Mouse (Mus musculus): Measurements from ENCODE around the gene Inpp4b. TPM values are rescaled to one million over a fixed set of nuclear protein-coding genes. Genes with fewer than 3 reads are reported as not detected.

Gene Inpp4b
- polyA plus RNA-seq, 2 experiments = 3.4 to 14.0 TPM

DNA sequence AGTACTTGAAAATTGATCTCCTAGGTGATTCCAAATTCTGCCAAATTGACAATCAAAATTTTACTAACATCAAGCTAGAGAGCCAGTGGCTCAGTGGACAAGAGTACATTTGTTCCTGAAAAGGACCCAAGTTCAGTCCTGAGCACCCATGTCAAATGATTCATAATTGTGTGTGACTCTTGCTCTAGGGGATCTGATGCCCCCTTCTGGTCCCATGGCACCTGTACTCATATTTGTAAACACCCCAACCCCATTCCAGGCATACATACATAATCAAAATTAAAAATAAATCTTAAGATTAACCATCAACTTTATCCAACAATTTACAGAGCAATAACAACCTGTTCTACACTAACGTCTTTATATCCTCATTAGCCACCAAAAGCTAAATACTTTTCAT is 271.8 kb downstream of the Inpp4b start:
- DNase-seq (ENCODE audit: low spot score) (no peak), ATAC-seq (ENCODE audit: low FRiP score, low read depth) (no peak)
- TF ChIP-seq POLR2A (IDR thresholded peaks at IDR 0.05; ENCODE audit: borderline replicate concordance, extremely low read depth, insufficient read depth, insufficient read length) = no peak
- no peaks in the 10 kb centered on the region for H3K9me3 ChIP-seq (ENCODE audit: control insufficient read depth, low read length)
- no peak overlapping the region for H3K4me3 ChIP-seq (replicated peaks; ENCODE audit: low read length)
- no peak overlapping the region for H3K27ac ChIP-seq (replicated peaks; ENCODE audit: low read depth, low read length)
- H3K4me1 ChIP-seq (ENCODE audit: control insufficient read depth, insufficient read depth, low read length) = 0 out of 2 replicates have a peak, but pooled peaks cover 4% of the 10 kb centered on the region
- no peaks in the 10 kb centered on the region for H3K27me3 ChIP-seq (ENCODE audit: control insufficient read depth, insufficient read depth, low read length)
- 45% methylated on average over 1 of the region's 1 CpGs for WGBS
- H3K36me3 ChIP-seq (ENCODE audit: control insufficient read depth, insufficient read depth, low read length) = no peaks in the 10 kb centered on the region
- H3K9ac ChIP-seq (ENCODE audit: low read depth, low read length, severe bottlenecking) = no peak overlapping the region
- no peak overlapping the region for H3K4me2 ChIP-seq (replicated peaks; ENCODE audit: low read depth, low read length, severe bottlenecking)

DNA sequence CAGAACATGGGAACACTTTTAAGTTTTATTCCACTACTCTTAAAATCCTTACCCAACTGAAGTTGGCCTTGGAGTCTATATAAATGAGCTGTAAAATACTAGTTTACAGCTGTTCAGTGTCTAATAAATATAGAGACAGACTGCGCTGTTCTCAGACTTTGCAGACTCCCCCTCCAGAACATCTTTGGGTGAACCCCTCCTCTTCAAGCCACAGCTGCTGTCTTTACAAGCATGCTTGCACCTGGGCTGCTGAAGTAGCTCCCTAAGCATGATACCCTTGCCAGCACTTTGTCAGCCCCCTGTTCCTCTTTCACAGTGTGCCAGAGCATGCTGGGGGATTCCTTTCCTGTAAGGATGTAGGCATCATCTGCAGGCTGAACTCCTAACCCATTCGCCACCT is 272.2 kb downstream of the Inpp4b start:
- no peaks in the 10 kb centered on the region for H3K9me3 ChIP-seq (ENCODE audit: control insufficient read depth, low read length)
- DNase-seq (ENCODE audit: low spot score) (peak; percentile 9), ATAC-seq (ENCODE audit: low FRiP score, low read depth) (peak; percentile 80)
- H3K9ac ChIP-seq (ENCODE audit: low read depth, low read length, severe bottlenecking) = no peak overlapping the region
- 0 out of 2 replicates have a peak, but pooled peaks cover 4% of the 10 kb centered on the region for H3K4me1 ChIP-seq (ENCODE audit: control insufficient read depth, insufficient read depth, low read length)
- H3K4me2 ChIP-seq (replicated peaks; ENCODE audit: low read depth, low read length, severe bottlenecking) = no peak overlapping the region
- H3K4me3 ChIP-seq (replicated peaks; ENCODE audit: low read length) = no peak overlapping the region
- H3K27me3 ChIP-seq (ENCODE audit: control insufficient read depth, insufficient read depth, low read length) = no peaks in the 10 kb centered on the region
- H3K36me3 ChIP-seq (ENCODE audit: control insufficient read depth, insufficient read depth, low read length) = no peaks in the 10 kb centered on the region
- no peak for TF ChIP-seq POLR2A (IDR thresholded peaks at IDR 0.05; ENCODE audit: borderline replicate concordance, extremely low read depth, insufficient read depth, insufficient read length)
- WGBS = 47% methylated on average over 2 of the region's 2 CpGs
- H3K27ac ChIP-seq (replicated peaks; ENCODE audit: low read depth, low read length) = no peak overlapping the region

DNA sequence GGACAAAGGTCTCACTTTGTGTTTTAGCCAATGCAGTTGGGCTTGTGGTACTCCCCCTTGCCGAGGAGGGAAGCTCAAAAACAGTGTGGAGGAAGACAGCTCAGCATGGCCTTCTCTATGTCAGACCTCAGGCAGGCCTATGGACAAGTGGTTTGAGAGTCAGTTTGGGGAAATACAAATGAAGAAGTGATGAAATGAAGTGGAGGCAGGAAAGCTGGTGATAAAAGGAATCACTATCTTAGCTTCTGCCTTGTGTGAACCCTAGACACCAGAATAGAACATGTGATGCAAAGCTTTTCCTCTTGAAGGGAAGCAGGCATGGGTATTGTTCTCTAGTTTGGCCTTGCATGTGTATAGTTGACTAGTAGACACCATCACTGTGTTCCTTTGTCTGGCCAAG is 273.2 kb downstream of the Inpp4b start:
- Histone ChIP-seq H3K4me2 (replicated peaks; ENCODE audit: low read depth, low read length, severe bottlenecking) (no peak overlapping the region), H3K9me3 (ENCODE audit: control insufficient read depth, low read length) (no peaks in the 10 kb centered on the region), H3K36me3 (ENCODE audit: control insufficient read depth, insufficient read depth, low read length) (no peaks in the 10 kb centered on the region), H3K9ac (ENCODE audit: low read depth, low read length, severe bottlenecking) (no peak overlapping the region), H3K27me3 (ENCODE audit: control insufficient read depth, insufficient read depth, low read length) (no peaks in the 10 kb centered on the region), H3K27ac (replicated peaks; ENCODE audit: low read depth, low read length) (no peak overlapping the region), H3K4me3 (replicated peaks; ENCODE audit: low read length) (no peak overlapping the region), H3K4me1 (ENCODE audit: control insufficient read depth, insufficient read depth, low read length) (0 out of 2 replicates have a peak, but pooled peaks cover 4% of the 10 kb centered on the region)
- WGBS = 81% methylated on average over 1 of the region's 1 CpGs
- DNase-seq (ENCODE audit: low spot score) (no peak), ATAC-seq (ENCODE audit: low FRiP score, low read depth) (no peak)
- no peak for TF ChIP-seq POLR2A (IDR thresholded peaks at IDR 0.05; ENCODE audit: borderline replicate concordance, extremely low read depth, insufficient read depth, insufficient read length)

DNA sequence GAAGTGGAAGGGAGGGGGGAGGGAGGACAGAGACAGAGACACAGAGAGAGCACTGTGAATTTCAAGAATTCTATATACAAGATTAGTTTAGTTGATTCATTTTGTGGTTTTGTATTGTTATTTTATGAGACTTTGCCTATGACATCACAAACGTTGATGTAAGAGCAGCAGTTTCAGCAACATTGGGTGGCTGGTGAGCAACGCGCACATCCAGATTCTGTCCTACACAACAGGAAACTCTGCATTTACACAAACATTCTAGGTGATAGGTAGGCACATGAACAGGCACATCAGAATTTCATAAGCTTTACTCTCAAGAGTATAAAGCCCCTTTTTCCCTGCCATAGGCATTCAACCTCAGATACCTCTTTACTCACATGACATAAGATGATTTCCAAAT is 276.6 kb downstream of the Inpp4b start:
- no peak for TF ChIP-seq POLR2A (IDR thresholded peaks at IDR 0.05; ENCODE audit: borderline replicate concordance, extremely low read depth, insufficient read depth, insufficient read length)
- H3K36me3 ChIP-seq (ENCODE audit: control insufficient read depth, insufficient read depth, low read length) = no peaks in the 10 kb centered on the region
- no peak overlapping the region for H3K27ac ChIP-seq (replicated peaks; ENCODE audit: low read depth, low read length)
- no peaks in the 10 kb centered on the region for H3K27me3 ChIP-seq (ENCODE audit: control insufficient read depth, insufficient read depth, low read length)
- no peak for ATAC-seq (ENCODE audit: low FRiP score, low read depth)
- H3K4me1 ChIP-seq (ENCODE audit: control insufficient read depth, insufficient read depth, low read length) = 0 out of 2 replicates have a peak, but pooled peaks cover 4% of the 10 kb centered on the region
- DNase-seq (ENCODE audit: low spot score) = no peak
- no peak overlapping the region for H3K9ac ChIP-seq (ENCODE audit: low read depth, low read length, severe bottlenecking)
- H3K4me2 ChIP-seq (replicated peaks; ENCODE audit: low read depth, low read length, severe bottlenecking) = no peak overlapping the region
- H3K4me3 ChIP-seq (replicated peaks; ENCODE audit: low read length) = no peak overlapping the region
- no peaks in the 10 kb centered on the region for H3K9me3 ChIP-seq (ENCODE audit: control insufficient read depth, low read length)
- WGBS = 77% methylated on average over 3 of the region's 3 CpGs

DNA sequence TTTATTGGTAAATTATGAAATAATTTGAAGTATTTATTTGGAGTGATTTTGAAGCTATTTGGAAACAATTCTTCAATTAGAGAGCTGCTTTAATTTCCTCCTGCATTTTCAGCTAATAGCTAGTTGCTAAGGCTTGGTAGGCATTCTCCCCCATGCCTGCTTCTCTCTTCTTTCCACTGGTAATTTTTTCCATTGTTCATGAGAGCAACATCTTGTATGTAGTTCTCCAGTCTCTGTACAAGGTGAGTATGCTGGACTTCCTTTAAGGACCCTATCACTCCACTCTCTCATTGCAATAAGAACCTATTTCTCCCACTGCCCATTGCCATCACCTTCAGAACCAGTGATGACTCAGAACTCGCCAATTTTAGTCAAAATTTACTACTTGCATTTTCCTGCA is 292.7 kb downstream of the Inpp4b start:
- Histone ChIP-seq H3K4me3 (replicated peaks; ENCODE audit: low read length) (no peak overlapping the region), H3K4me2 (replicated peaks; ENCODE audit: low read depth, low read length, severe bottlenecking) (no peak overlapping the region), H3K4me1 (ENCODE audit: control insufficient read depth, insufficient read depth, low read length) (no peaks in the 10 kb centered on the region), H3K9me3 (ENCODE audit: control insufficient read depth, low read length) (no peaks in the 10 kb centered on the region), H3K9ac (ENCODE audit: low read depth, low read length, severe bottlenecking) (no peak overlapping the region), H3K27ac (replicated peaks; ENCODE audit: low read depth, low read length) (no peak overlapping the region), H3K36me3 (ENCODE audit: control insufficient read depth, insufficient read depth, low read length) (no peaks in the 10 kb centered on the region), H3K27me3 (ENCODE audit: control insufficient read depth, insufficient read depth, low read length) (no peaks in the 10 kb centered on the region)
- ATAC-seq (ENCODE audit: low FRiP score, low read depth) (no peak), DNase-seq (ENCODE audit: low spot score) (no peak)
- no peak for TF ChIP-seq POLR2A (IDR thresholded peaks at IDR 0.05; ENCODE audit: borderline replicate concordance, extremely low read depth, insufficient read depth, insufficient read length)
- 86% methylated on average over 1 of the region's 1 CpGs for WGBS
